Mouse (Mus musculus) T-helper 17 cell (primary cell): ENCODE measurements around the gene Shld2.

ENCODE experiments used
- in situ Hi-C, 2 experiments: fragments of 300-600 bp; cut with MboI, MseI; formaldehyde crosslinking; loops; 1 replicate in 1 of 2; 2 replicates in 1 of 2; pipeline ENCODE4 v1.15.1; 2025; ENCODE audit warnings: high pct_unique_total_duplicates in 2 of 2

Gene Shld2

GRCm38 (mm10) chr14:34223362-34223898 lies 86.9 kb downstream of the Shld2 start:
- in situ Hi-C loops = no loop called here

- in situ Hi-C loops = no loop called here
Measured at GRCm38 (mm10) chr14:34221416-34222077, 88.7 kb downstream of the Shld2 start.

- in situ Hi-C loops = no loop called here
Measured at GRCm38 (mm10) chr14:34220426-34220825, 89.9 kb downstream of the Shld2 start.

GRCm38 (mm10) chr14:34219786-34220198 lies 90.5 kb downstream of the Shld2 start:
- in situ Hi-C loops = no loop called here

- in situ Hi-C loops = no loop called here
Measured at GRCm38 (mm10) chr14:34219295-34219694, 91.0 kb downstream of the Shld2 start, which contains the start of gene Syt15. Gene Syt15 (plus strand): TSS chr14:34219595.

- in situ Hi-C loops = no loop called here
Measured at GRCm38 (mm10) chr14:34215451-34216127, 94.7 kb downstream of the Shld2 start.

- in situ Hi-C loops = no loop called here
Measured at GRCm38 (mm10) chr14:34209942-34210341, 100.4 kb downstream of the Shld2 start.

GRCm38 (mm10) chr14:34209080-34209479 lies 101.2 kb downstream of the Shld2 start:
- in situ Hi-C loops = no loop called here

GRCm38 (mm10) chr14:34208651-34209050 lies 101.6 kb downstream of the Shld2 start:
- in situ Hi-C loops = no loop called here

GRCm38 (mm10) chr14:34207996-34208395 lies 102.3 kb downstream of the Shld2 start:
- in situ Hi-C loops = no loop called here

GRCm38 (mm10) chr14:34201231-34202035 lies 108.9 kb downstream of the Shld2 start, which contains the start of gene Gprin2:
Gene Gprin2 (minus strand): TSS chr14:34201653.
- in situ Hi-C loops = no loop called here

- in situ Hi-C loops = no loop called here
Measured at GRCm38 (mm10) chr14:34200738-34201230, 109.5 kb downstream of the Shld2 start.

GRCm38 (mm10) chr14:34196706-34197105 lies 113.6 kb downstream of the Shld2 start:
- in situ Hi-C loops = loop anchor here in 1 of 2 experiments (10.0 kb wide), 1 partner anchor 1968 kb away; no protein-coding TSS in a partner anchor

GRCm38 (mm10) chr14:34195466-34195865 lies 114.8 kb downstream of the Shld2 start:
- in situ Hi-C loops = loop anchor here in 1 of 2 experiments (10.0 kb wide), 1 partner anchor 1969 kb away; no protein-coding TSS in a partner anchor

GRCm38 (mm10) chr14:34193879-34194278 lies 116.4 kb downstream of the Shld2 start:
- in situ Hi-C loops = loop anchor here in 1 of 2 experiments (10.0 kb wide), 1 partner anchor 1971 kb away; no protein-coding TSS in a partner anchor

GRCm38 (mm10) chr14:34190361-34190760 lies 119.9 kb downstream of the Shld2 start:
- in situ Hi-C loops = loop anchor here in 1 of 2 experiments (10.0 kb wide), 1 partner anchor 1974 kb away; no protein-coding TSS in a partner anchor

- in situ Hi-C loops = loop anchor here in 1 of 2 experiments (10.0 kb wide), 1 partner anchor 386 kb away; no protein-coding TSS in a partner anchor
Measured at GRCm38 (mm10) chr14:34188629-34189028, 121.7 kb downstream of the Shld2 start.
